Mouse (Mus musculus): ENCODE measurements around the gene Cct3.
"Not testable (repeated sequence)": the region's sequence is repeated elsewhere in the genome, so short reads cannot be mapped to it uniquely, and the experiment has no call there.

Gene Cct3
- long read RNA-seq, experiment 1, transcript Cct3-201 (14 exons, 1,977 nt) = major isoform, 158 of 178 reads
- long read RNA-seq, experiment 1, partial matches to known transcripts = 16 of 178 reads
- long read RNA-seq, experiment 1, other reads (novel, unspliced or antisense) = 3 of 178 reads
- long read RNA-seq, experiment 2, transcript Cct3-201 (14 exons, 1,977 nt) = major isoform, 216 of 240 reads
- long read RNA-seq, experiment 2, partial matches to known transcripts = 13 of 240 reads
- long read RNA-seq, experiment 2, other reads (novel, unspliced or antisense) = 9 of 240 reads

DNA sequence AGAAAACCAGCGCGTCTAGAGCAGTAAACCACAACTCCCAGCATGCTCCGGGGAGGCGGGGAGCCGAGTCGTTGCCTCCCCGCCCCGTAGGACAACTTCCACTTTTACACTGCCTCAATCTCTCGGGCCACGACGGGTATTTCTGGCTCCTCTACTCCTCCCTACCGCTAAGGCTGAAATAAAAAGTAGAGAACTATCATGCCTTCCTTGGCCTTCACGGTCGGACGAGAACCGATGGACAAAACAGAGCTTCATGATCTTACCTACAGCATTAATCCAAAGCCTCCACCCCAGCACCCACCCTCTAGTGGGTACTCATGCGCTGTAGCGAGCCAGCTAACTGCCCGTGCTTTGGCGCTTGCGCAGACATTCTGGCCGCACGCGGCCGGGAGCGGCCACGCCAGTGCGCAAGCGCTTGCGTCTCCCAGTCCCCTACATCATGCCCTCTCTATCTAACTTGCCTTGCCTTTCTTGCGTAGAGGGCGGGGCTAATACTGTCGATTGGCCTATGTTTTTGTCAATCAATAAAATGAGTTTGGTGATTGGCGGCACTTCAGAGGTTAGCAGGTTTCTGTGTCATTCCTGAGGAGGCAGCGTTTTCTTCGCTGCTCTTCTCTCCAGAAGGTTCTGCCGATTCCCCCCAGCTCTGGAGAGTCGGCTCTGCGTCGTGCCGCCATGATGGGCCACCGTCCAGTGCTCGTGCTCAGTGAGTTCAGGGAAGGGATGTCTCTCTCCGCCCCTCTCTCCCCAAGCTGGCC lies at the start of gene Cct3, which contains the start of gene Tsacc:
TSS of gene Cct3 (plus strand) at position 556 of the 758 bp plus-strand sequence.
TSS of gene Tsacc (minus strand) at position 439 of the 758 bp plus-strand sequence.
- intact Hi-C loops (cut with DNase I) = no loop called here

DNA sequence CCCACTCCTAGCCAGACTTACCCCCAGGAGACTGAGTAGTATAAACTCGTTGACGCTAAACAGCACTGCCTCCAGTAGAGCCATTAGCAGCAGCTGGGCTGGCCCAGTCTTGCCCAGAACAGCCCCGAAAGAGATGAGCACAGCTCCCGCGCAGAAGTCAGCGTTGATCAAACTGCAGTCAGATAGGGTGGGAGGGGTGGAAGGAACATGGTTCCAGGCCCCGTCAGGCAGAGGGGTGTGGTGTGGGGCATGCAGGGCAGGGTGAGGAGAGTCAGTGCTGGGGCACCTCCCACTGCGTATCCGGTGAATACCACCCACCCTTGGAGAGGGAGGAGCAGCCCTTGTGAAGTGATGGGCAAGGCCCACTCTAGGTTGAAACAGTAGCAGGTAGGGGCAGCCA lies 49.2 kb upstream of the Cct3 start:
- intact Hi-C loops (cut with DNase I) = no loop called here

DNA sequence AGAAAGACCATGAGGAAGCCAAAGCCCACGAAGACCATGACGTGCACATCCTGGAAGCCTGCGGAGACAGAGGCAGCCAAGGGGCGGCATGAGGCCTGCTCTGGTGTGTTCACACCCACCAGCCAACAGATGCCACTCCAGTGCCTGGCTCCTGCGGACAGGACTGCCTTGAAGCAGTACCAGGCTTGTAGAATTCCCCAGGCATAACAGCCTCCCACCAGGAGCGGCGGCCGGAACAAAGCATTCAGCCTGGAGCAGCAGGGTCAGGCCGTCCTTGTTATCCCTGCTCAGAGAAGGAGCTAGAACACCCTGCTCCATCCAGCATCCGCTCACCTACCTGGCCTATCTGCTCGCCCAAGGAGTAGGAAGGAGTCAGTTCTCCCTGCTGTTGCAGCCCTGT lies 48.5 kb upstream of the Cct3 start:
- intact Hi-C loops (cut with DNase I) = no loop called here

DNA sequence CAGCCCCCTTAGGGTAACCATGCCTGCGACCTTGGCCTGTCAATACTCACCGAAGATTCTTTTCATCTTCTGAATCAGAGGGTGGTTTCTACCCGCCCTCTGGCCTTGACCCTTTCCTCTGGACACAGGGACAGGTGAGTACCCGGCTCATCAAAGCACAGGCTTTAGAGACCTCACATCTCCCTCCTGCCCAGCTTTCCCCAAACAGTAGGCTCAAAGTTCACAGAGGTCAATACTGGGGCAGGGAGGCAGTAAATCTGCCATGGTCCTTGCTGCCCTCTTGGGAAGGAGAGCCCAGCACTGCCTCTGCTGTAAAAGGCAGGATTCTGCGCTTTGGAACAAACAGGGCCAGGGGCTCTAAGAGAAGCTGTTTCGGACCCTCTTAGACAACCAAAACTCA lies 44.2 kb upstream of the Cct3 start:
- intact Hi-C loops (cut with DNase I) = no loop called here

DNA sequence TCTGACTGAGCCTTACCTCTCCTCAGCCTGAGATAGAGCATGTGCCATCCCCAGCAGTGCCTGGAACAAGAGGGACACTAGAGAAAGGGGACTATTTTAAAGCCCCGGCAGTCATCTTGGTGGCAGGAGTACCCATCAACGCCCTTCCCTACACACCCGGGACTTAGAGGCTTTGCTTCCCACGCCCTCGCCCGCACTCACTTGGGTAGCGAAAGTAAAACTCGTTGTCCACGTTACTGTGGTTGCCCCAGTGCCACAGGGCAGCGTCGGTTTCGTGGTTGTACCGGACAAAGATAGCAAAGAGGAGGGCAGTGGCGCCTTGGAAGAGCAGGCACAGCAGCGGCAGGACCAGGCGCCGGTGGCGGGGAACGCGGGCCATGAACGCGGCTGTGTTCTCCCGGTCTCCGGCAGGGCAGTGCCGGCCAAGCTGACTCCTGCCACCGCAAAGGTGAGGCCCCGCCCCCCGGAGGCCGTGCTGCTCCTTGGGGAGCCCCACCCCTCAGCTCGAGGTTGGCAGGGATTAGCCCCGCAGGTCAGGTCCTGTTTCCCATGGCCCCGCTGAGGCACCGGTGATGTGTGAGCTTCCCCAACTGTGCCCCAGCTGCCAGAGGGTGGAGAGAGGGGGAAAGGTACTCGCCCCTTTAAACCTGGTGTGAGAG lies 42.5 kb upstream of the Cct3 start, which contains the start of gene Rhbg:
TSS of gene Rhbg (minus strand) at position 442 of the 659 bp plus-strand sequence.
- intact Hi-C loops (cut with DNase I) = no loop called here

DNA sequence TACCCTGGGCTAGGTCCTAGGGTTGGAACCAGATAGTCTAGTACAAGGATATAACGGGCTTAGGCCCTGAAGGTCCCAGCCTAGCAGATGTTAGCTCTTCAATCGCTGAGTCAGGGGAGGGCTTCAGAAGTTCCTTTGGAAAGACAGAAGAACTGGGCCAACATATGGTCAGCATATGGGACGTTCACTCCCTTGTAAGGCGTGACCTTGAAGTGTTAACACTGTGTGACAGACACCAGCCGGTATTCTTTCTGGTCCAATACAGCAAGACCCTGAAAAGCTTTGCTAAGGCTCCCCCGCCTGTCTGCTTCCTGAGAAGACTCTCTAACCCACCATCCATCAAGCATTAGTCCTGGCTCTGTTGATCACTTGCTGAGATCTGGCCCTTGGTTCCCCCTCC lies 41.0 kb upstream of the Cct3 start:
- intact Hi-C loops (cut with DNase I) = no loop called here

DNA sequence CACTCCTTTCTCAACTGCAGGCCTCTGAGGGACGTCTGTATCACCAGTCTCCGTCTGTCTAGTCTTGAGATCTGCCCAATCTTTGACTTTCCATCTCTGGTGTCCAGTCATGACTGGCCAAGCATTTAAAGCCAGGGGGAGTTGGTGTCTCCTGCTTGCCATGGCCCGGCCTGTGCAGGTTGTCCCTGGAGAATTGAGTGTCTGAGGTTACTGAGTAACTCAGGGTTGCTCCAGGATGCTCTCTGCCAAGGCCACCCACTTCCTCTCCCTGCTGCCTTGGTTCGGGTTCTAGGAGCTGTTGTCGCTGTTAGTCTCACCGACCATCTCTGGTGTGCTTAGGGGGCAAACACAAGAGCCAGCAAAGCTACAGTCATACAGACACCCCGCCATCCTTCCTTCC lies 40.5 kb upstream of the Cct3 start:
- intact Hi-C loops (cut with DNase I) = no loop called here

DNA sequence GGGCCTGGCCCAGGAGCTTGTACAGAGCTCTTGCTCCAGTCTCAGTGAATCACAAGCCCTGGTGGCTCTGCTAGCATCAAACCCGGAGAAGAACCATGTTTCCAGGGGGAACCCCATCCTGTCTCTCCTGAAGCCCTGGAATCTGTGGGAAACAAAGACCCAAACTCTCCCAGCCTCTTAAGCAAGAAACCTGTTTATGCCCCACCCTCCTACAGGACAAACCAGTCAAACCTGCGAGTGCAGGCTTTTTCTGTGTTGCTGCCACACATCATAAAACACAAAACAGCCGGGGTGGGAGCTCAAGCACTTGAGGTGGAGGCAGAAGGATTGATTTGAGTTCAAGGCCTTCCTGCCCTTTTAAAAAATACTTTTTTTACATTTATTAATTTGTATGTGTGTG lies 34.6 kb upstream of the Cct3 start:
- intact Hi-C loops (cut with DNase I) = no loop called here

DNA sequence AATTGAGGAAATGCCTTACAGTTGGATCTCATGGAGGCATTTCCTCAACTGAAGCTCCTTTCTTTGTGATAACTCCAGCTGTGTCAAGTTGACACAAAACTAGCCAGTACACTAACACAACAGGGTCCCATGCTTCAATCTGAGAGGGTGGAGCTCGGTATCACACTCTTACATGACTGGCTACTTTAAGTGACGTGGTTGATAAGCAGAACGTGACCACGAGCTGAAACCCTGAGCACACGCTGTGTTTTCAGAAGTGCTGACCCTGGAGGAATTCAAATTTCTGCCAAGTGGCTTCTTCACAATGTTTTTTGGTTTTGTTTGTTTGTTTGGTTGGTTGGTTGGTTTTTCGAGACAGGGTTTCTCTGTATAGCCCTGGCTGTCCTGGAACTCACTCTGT lies 28.9 kb upstream of the Cct3 start:
- intact Hi-C loops (cut with DNase I) = not testable (repeated sequence)

DNA sequence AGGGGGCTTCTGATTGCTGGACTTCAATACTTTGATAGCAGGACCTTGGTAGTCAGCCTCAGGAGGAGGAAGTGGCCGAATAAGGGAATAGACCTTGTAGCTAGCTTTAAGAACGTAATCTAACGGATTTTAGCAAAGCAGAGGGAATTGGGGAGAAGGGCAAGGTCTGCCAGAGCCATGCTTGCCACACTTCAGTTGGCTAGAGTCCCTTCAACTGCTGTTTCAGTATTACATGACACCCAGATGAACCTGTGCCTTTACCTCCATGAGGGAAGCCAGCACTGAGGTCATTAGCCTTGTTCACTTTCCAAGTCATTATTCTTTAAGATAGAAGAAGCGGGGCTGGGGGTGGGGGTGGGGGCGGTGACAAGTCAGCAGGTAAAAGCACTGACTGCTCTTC lies 27.9 kb upstream of the Cct3 start:
- intact Hi-C loops (cut with DNase I) = no loop called here

DNA sequence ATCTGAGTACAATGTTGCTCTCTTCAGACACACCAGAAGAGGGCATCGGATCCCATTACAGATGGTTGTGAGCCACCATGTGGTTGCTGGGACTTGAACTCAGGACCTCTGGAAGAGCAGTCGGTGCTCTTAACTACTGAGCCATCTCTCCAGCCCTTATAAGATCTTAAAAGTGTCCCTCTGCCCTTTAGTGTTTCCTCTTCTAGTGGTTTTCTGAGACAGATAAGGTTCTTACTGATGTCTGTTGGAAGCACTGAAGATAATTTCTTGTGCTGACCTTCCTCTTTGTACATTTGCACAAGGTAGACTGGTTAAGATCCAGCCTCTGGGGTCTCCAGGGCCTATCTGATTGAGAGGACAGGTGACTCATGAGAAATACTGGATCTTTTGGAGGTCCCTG lies 25.6 kb upstream of the Cct3 start:
- intact Hi-C loops (cut with DNase I) = not testable (repeated sequence)

DNA sequence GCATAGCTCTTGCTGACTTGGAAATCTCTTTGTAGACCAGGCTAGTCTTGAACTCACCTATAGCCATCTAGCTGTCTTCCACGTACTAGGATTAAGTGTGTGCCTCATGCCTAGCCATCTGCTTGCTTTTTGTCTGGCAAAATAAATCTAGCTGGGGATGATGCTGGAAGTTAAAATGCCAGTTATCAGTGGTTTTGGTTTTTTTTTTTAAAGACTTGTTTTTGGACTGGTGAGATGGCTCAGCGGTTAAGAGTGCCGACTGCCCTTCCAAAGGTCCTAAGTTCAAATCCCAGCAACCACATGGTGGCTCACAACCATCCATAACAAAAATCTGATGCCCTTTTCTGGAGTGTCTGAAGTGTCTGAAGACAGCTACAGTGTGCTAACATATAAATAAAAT lies 25.1 kb upstream of the Cct3 start:
- intact Hi-C loops (cut with DNase I) = no loop called here

DNA sequence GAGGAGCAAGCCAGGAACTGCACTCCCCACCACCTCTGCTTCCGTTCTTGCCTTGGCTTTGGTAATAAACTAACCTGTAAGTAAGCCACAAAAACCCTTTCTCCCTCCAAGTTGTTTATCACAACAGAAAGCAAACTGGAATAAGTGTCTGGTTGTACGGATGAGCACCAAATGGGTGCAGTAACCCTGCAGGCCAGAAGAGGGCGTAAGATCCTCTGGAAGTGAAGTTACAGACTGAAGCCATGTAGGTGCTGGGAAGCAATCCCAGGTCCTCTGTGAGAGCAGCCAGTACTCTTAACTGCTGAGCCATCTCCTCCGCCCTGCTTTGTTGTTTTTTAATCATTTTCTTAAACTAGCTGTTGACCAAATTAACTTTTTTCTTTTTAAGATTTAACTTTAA lies 22.9 kb upstream of the Cct3 start:
- intact Hi-C loops (cut with DNase I) = no loop called here

DNA sequence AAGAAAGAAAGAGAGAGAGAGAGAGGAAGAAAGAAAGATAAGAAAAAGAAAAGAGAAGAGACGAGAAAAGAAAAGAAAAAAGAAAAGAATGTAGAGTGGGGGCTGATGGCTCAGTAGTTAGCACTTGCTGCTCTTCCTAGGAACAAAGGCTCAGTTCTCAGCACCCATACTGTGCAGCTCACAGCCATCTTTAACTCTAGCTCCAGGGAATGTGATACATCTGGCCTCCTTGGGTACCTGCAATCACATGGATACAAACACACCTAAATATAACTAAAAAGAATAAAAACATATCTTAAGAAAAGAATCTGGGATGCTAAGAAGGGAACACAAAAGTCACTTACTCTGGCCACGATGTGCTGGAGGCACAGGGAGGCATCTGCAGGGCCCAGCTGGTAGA lies 20.8 kb upstream of the Cct3 start:
- intact Hi-C loops (cut with DNase I) = no loop called here

DNA sequence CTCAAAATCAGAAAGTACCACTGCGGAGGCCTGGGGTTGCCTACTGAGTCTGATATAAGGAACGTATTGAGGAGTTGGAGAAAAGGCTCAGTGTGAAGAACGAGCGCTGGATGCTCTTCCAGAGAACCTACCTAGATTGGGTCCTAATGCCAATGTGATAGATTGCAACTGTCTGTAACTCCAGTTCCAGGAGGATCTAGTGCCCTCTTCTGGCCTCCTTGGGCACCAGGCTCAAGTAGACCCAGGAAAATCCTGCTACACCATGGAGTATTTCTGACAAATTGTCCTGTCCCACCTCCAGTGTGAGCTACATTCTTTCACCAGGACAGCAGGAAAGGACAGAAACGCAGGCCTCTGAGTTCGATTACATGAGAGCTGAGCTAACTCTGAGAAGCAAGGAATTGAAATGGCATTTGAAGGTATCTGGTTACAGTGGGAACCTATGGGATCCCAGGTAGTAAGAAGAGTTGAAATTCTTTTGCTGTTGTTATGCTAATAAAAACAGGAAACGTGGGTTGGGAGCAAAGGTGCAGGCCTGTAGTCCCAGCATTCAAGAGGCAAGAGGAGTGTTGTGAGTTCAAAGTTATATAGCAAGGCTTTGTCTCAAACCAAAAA lies 20.3 kb upstream of the Cct3 start:
- intact Hi-C loops (cut with DNase I) = no loop called here

DNA sequence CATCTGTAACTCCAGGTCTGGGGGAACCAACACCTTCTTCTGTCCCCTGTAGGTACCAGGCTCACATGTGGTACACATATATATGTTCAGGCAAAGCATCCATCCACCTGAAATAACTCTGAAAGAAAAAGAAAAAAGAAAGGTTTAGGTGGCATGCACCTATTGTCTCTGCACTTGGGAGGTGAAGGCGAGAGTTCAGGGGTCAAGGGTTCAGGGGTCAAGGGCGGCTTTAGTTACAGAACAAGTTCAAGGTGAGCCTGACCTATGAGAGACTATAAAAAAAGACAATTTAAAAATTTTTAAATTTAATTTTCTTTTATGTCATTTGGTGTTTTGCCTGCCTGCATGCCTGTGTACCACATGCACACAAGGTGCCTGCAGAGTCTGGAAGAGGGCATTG lies 16.9 kb upstream of the Cct3 start:
- intact Hi-C loops (cut with DNase I) = no loop called here

DNA sequence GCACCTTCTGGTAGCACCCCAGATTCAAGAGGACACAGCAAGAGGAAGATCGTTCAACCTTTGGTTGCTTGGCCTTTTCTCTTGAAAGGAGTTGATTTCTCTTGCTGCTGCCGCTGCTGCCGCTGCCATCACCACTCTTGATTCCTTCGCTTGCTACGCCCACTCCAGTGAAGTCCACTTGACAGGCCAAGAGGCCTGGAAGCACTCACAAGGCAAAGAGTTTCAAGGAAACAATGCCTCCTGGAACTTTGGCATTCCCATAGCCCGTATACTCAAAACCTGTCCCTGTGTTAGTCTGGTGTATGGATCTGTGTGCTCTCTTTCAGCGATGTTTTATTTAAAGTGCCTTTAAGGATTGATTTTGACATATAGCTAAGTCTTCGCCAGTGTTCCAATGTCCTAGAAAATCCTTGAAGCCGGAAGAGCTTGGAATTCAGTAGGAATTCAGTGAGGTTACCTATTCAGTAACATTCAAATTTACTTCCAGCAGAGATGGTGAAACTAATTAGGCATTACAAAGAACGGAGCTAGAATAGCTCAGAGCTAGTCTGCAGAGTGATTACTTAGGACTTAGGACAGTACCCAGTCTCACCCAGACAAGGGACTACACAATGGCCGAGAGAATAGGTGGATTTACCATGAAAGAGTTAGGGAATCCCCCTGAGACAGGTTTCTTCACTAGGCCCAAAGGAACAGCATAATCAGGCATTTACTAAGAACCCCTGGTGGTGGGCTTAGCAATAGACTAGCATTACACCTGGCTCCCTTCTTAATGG lies 15.6 kb upstream of the Cct3 start:
- intact Hi-C loops (cut with DNase I) = not testable (repeated sequence)

DNA sequence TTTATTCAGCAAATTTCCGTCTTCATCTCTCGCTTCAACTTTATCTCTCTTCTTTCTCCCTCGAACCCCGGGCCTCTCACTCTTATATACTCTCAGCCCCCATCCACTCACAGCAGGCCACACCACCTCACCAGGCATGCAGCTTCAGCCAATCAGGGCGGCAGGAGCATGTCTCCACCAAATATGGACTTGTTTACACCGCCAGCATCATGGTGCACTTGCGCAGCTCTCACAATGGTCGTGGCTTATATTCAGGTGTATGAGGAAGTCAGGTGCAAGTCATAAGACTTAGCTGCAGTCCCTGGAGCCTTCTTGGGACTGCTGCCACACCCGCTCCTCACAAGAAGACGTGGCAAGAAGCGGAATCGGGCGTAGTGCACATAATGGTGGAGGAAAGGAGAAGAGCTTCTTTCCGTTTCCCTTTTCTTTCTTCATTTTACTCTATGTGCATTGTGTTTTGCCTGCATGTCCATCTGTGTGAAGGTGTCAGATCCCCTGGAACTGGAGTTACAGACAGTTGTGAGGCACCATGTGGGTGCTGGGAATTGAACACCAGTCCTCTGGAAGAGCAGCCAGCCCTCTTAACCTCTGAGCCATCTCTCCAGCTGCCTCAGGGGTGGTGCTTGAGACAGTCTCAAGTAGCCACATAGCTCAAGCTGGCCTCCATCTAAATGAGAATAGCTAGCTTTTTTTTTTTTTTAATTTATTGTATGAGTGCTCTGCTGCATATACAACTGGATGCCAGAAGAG lies 11.9 kb upstream of the Cct3 start:
- intact Hi-C loops (cut with DNase I) = not testable (repeated sequence)

DNA sequence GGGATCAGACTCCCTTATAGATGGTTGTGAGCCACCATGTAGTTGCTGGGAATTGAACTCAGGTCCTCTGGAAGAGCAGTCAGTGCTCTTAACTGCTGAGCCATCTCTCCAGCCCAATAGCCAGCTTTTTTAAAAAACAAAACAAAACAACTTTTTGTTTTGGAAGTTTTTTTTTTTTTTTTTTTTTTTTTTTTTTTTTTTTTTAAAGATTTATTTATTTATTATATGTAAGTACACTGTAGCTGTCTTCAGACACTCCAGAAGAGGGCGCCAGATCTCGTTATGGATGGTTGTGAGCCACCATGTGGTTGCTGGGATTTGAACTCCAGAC lies 11.4 kb upstream of the Cct3 start:
- intact Hi-C loops (cut with DNase I) = not testable (repeated sequence)

DNA sequence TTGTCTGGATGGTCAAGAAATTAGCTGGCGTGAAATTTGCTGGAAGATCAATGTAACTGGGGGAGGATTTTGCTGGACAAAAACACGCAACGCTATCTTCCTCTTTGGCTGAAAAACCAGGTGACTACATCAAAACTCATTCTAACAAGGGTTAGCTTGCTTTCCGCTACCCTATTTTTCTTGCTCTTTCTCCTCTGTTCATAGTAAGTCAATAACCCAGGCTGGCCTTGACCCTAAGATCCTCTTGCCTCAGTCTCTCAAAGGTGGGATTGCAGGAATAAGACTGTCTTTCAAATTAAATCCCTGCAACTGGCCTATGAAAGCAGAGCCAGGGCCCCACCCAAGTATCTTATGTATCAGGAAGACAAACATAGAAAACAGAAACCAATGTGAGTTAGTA lies 9.8 kb upstream of the Cct3 start, which contains the start of gene Gm38392:
TSS of gene Gm38392 (minus strand) at position 101 of the 400 bp plus-strand sequence.
- intact Hi-C loops (cut with DNase I) = no loop called here

Data from adrenal gland (tissue).